Mouse (Mus musculus): ENCODE data around the gene Arhgap32. TPM values are rescaled to one million over a fixed set of nuclear protein-coding genes. Genes with fewer than 3 reads are reported as not detected.

The Arhgap32 gene
- total RNA-seq, 2 experiments from 2014 or later, result 450 to 496 TPM

DNA sequence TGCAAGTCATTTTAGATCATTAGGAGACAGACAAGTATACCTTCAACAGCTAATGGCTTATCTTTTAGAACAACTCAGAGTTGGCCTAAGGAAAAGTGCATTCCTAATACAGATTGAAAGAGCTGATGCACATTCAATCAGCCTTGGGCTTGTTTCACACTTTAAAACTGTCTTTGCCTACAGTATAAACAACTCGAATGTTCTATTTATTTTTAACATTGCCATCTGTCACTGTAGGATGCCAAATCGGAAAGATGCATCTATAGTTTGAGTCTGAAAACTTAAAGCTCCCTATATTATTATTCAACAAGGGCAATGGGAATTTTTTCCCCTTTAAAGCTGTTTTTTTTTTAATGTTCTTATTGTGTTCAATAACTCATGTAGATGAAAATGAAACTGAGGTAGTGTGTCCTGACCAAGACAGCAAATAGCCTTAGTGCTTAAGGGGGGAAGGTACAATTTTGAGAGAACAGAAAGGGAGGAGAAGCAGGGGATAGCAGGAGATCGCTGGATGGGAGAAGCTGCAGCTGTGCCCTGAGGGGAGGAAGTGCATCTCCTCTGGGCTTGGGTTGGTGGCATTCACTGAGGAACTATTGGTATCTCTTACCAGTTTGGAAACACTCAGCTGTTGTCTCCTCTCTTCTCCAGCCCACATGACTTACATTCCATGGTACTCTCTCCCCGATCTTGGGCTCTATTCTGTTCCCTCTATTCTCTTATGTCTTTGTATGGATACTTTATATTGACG, 101.1 kb downstream of the Arhgap32 start:
- no peak for DNase-seq (ENCODE audit: extremely low spot score in 1 of 2, low spot score in 2 of 2)
- no peak for TF ChIP-seq CTCF (IDR thresholded peaks at IDR 0.05)
- intact Hi-C loops (cut with DNase I), result no loop called here
- Histone ChIP-seq H3K4me3 (no peak overlapping the region), H3K27ac (peak overlapping the region; percentile 89)

DNA sequence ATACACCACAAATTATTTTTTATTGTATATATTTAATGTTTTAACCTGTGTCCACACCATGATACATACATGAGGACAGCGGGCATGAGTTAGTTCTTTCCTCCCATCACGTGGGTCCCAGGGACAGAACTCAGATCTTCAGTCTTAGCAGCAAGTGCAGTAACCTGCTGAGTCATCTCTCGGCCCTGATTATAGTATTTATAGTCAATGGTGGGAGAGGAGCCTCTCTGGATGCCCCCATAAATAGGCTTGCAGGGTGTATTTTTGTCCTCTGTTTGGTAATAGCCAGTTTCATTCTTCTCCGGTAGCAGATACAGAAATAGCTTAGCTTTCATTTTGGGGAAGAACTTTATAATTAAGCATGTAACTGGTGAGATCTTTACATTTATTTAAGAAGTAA, 103.5 kb downstream of the Arhgap32 start:
- Histone ChIP-seq H3K27ac (peak overlapping the region; percentile 71; the same call in 1 of the 2 replicates), H3K4me3 (no peak overlapping the region)
- no peak for DNase-seq (ENCODE audit: extremely low spot score in 1 of 2, low spot score in 2 of 2)
- no peak for TF ChIP-seq CTCF (IDR thresholded peaks at IDR 0.05)
- intact Hi-C loops (cut with DNase I), result no loop called here

DNA sequence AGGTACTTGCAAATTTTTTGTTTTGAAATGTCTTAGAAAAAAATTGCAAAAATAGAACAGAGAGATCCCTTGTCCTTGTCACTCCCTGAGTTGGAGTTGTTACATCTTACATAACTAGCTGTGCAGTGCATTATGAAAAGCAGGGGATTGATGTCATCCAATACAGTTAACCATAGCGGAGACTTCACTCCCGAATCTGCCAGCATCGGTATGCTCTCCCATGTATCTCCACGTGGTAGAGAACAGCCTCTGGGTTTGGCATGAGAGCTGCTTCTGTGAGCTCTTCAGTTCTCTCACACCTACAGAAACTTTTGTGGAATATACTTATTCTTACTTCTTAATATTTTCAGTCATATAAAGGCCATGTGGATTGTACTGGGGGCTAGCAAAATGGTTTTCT, 106.2 kb downstream of the Arhgap32 start:
- Histone ChIP-seq H3K4me3 (no peak overlapping the region), H3K27ac (peak overlapping the region; percentile 83)
- DNase-seq (ENCODE audit: extremely low spot score in 1 of 2, low spot score in 2 of 2), result no peak
- intact Hi-C loops (cut with DNase I), result no loop called here
- no peak for TF ChIP-seq CTCF (IDR thresholded peaks at IDR 0.05)

DNA sequence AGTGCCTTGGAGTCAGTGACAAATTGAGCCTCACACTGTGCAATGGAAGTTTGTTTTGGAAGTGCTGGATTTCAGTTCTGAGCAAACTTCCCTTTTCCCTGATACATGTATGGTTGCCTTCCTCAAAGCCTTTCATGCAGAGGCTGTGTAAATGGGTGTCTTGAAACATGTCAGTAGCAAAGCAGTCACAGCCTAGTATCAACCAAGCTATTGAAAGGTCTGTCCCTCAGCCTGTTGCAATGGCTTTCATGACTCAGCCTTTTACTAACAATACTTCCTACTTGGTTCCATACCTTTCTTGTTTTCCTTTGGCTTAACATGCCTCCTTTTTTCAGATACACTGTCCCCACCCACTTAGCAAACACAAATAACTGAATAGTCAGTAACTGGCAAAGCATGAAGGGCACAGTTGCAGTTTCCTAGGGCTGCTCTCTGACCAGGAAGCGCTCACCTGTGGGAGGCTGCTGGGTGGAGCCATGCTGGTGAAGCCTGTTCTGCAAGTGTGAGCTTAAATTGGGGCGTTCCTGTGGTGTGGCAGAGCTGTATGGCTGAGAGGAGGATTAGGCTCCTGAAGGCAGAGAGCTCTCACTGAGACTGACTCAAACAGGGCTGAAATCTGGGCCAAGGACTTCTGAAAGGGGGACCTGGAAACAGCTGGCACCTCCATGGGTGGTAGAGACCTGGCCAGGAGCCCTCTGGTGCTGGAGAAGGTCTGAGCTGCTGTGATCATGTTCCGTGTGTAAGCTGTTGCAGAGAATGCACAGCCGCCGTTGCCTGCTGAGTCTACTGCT, 108.0 kb downstream of the Arhgap32 start:
- Histone ChIP-seq H3K4me3 (peak overlapping the region; percentile 54), H3K27ac (peak overlapping the region; percentile 91)
- intact Hi-C loops (cut with DNase I), result loop anchor here (1.0 kb wide), 1 partner anchor 32 kb away; no protein-coding TSS in a partner anchor

DNA sequence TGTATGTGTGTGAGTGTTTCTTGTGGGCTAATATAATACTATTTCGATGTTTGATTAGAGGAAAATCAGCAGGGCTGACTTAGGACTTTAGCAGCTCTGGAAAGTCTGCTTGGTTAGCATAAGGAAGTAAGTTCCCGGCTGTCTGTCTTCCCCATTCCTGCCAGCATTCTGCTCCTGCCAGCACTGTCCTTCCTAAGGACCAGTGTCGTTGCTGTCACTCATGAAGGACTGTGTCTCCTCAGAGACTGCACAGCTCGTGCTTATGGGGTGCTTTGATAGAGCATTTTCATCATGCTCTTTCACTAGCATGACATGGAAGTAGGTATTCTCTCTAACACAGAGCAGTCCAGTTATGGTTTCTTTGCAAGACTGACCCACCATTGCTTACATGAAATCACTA, 109.0 kb downstream of the Arhgap32 start:
- DNase-seq (ENCODE audit: extremely low spot score in 1 of 2, low spot score in 2 of 2), result no peak
- intact Hi-C loops (cut with DNase I), result loop anchor here (1.0 kb wide), 1 partner anchor 33 kb away; no protein-coding TSS in a partner anchor
- Histone ChIP-seq H3K27ac (peak overlapping the region; percentile 91), H3K4me3 (peak overlapping the region; percentile 54)
- TF ChIP-seq CTCF (IDR thresholded peaks at IDR 0.05), result no peak

More for the DNA sequence above, 108.0 kb downstream of the Arhgap32 start:
- TF ChIP-seq CTCF (IDR thresholded peaks at IDR 0.05), result no peak
- DNase-seq (ENCODE audit: extremely low spot score in 1 of 2, low spot score in 2 of 2), result peak in 1 of 2 experiments; percentile 66

DNA sequence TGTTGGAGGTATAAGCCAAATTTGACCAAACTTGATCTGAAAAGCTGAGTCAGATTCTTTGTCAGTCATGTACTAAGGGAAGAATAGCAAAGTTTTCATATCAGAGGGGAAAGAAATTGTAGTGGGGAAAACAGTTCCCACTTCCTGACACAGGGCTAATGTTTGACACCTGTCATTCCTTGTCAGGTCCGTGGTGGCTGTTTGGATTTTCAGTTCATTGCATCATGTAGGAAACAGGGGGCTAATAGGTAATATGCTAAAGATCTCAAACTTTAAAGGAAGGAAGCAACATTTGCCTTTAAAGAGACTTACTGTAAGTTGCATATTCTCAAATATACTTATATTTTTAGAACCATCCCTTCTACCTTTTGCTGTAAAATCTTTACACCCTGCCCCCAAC, 109.6 kb downstream of the Arhgap32 start:
- TF ChIP-seq CTCF (IDR thresholded peaks at IDR 0.05), result no peak
- Histone ChIP-seq H3K4me3 (peak overlapping the region; percentile 54), H3K27ac (peak overlapping the region; percentile 91)
- no peak for DNase-seq (ENCODE audit: extremely low spot score in 1 of 2, low spot score in 2 of 2)
- intact Hi-C loops (cut with DNase I), result no loop called here

DNA sequence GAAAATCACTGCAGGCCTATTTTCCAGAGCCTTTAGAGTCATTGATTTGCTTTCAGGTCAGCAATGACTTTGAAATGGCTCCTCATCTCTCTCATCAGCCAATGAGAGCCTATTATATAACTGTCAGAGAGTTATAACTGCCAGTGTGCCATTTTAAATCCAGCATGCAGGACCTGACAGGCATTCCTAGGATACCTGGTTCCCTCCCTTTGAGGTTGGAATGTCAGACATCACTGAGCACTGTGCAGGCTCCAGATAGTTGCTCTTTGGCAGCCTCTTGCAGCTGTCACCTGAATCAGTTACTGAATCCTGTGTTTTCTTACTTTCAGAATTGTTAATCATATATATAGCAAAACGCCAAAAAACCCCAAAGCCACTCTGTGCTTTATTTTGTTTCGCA, 111.1 kb downstream of the Arhgap32 start:
- Histone ChIP-seq H3K27ac (peak overlapping the region; percentile 87), H3K4me3 (peak overlapping the region; percentile 54)
- no peak for DNase-seq (ENCODE audit: extremely low spot score in 1 of 2, low spot score in 2 of 2)

DNA sequence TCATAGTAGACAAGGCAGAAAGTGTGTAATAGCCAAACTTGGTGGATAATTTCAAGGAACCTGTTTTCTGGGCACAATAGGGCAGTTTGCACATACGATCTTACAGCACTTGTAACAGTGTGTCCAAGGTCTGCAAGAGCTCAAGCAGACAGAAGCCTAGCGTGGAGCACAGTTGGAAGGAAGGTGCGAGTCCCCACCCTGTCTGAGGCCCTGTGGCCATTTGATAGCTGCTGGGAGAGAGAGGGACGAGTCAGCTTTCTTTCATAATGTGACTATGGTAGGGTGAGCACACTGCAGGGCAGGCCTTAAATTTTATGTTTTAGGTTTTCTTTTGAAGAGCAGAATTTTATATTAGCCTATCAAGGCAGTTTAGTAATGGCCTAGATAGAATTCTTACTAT, 117.7 kb downstream of the Arhgap32 start:
- DNase-seq (ENCODE audit: extremely low spot score in 1 of 2, low spot score in 2 of 2), result no peak
- no peak for TF ChIP-seq CTCF (IDR thresholded peaks at IDR 0.05)
- H3K4me3 ChIP-seq, result no peak overlapping the region
- intact Hi-C loops (cut with DNase I), result no loop called here
- no peak overlapping the region for H3K27ac ChIP-seq

More for the DNA sequence above, 111.1 kb downstream of the Arhgap32 start:
- no peak for TF ChIP-seq CTCF (IDR thresholded peaks at IDR 0.05)
- intact Hi-C loops (cut with DNase I), result no loop called here

DNA sequence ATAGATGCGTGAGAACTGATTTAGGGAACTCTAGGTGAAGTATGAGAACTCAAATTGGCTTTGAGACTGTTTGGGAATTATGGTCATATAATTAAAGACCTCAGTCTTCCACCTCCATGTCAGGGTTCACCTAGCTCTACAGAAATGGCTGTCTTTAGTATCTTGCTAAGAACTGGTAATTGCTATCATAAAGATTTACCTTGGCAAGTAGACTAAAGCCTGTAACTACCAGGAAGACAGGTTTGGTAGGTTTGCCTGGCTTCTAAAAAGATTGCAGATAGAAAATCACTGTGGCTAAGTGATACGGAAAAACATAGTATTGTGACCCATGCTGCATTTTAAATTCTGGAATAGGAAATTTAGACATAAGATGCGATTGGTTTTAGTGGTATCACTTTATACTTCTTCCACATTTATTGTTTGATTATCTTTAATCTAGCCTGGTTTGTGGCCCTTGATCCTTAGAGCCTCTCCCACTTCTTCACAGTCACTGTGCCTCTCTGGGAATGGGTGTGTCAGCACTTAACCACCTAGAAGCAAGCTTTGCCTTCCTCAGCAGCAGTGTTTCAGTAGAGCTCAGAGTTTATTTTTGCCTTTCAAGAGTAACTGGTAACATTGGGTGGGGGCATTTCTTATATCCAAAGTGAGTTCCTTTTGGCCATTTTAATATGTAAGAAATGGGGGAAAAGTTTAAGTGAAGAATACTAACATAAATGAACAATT, 119.0 kb downstream of the Arhgap32 start:
- H3K27ac ChIP-seq, result no peak overlapping the region
- DNase-seq (ENCODE audit: extremely low spot score in 1 of 2, low spot score in 2 of 2), result no peak
- no peak overlapping the region for H3K4me3 ChIP-seq
- intact Hi-C loops (cut with DNase I), result loop anchor here (5.0 kb wide), 1 partner anchor 263 kb away; no protein-coding TSS in a partner anchor
- TF ChIP-seq CTCF (IDR thresholded peaks at IDR 0.05), result no peak

DNA sequence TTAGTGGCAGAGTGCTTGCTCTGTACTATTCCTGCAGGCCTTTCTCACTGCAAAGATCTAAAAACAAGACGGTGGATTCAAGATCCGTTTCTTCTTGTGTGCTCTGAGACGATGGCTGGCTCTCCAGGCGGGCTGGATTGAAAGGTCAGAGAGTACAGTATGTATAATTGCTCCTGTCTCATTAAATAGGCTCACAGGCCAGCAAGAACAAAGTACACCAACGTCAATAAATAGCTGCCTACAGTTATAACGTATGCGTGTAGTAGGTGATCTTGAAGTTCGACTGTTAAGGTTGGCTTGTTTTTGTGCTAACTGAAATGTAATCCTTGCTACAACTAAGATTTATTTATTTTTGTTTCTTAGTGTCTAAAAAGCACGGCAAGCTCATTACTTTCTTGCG, 123.0 kb downstream of the Arhgap32 start:
- intact Hi-C loops (cut with DNase I), result loop anchor here (5.0 kb wide), 1 partner anchor 267 kb away; no protein-coding TSS in a partner anchor
- no peak for DNase-seq (ENCODE audit: extremely low spot score in 1 of 2, low spot score in 2 of 2)
- Histone ChIP-seq H3K4me3 (no peak overlapping the region), H3K27ac (no peak overlapping the region)
- TF ChIP-seq CTCF (IDR thresholded peaks at IDR 0.05), result no peak

DNA sequence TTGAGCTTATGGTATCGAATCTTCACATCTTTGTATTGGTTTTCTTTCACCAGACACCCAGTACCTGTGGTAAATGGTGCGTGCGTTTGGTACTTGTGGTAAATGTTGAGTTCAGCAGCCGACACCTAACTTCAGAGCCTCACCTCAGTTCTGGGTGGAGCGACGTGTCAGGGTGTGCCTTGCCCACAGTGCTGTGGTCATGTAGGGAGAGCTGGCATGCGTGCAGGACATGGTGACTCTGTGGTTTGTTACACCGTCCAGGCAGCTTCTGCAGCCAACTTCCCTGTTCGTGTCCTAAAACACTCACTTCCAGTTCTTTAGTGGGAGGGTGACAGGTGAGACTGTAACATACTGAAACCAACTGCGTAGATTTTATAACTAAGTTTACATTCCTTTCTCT, 123.5 kb downstream of the Arhgap32 start:
- no peak overlapping the region for H3K4me3 ChIP-seq
- H3K27ac ChIP-seq, result no peak overlapping the region
- TF ChIP-seq CTCF (IDR thresholded peaks at IDR 0.05), result no peak
- DNase-seq (ENCODE audit: extremely low spot score in 1 of 2, low spot score in 2 of 2), result no peak
- intact Hi-C loops (cut with DNase I), result loop anchor here (5.0 kb wide), 1 partner anchor 267 kb away; no protein-coding TSS in a partner anchor

Data from left cerebral cortex, adult 2 months (tissue).